Mouse (Mus musculus) urinary bladder, adult 18-20 months (tissue): ENCODE measurements around the gene Sdccag8.

Source experiments
- DNase-seq, 2 experiments: peaks; one replicate each; pipeline ENCODE4 v3.0.0; 2022; ENCODE audit warnings: low spot score in 2 of 2, mixed read lengths in 2 of 2

The Sdccag8 gene

GRCm38 (mm10) chr1:177054891-177055290, 240.4 kb downstream of the Sdccag8 start:
- no peak for DNase-seq

- no peak for DNase-seq
These were observed 247.3 kb downstream of the Sdccag8 start for GRCm38 (mm10) chr1:177061761-177062160.

- no peak for DNase-seq
These were observed 251.3 kb downstream of the Sdccag8 start for GRCm38 (mm10) chr1:177065732-177066131.

GRCm38 (mm10) chr1:177067123-177067646, 252.7 kb downstream of the Sdccag8 start:
- DNase-seq = no peak

GRCm38 (mm10) chr1:177069161-177069560, 254.7 kb downstream of the Sdccag8 start:
- no peak for DNase-seq
